Mouse (Mus musculus): Measurements from ENCODE around the gene Tap1. TPM values are rescaled to one million over a fixed set of nuclear protein-coding genes. Genes with fewer than 3 reads are reported as not detected.
"Not testable (repeated sequence)": the region's sequence is repeated elsewhere in the genome, so short reads cannot be mapped to it uniquely, and the experiment has no call there.

Gene Tap1
- total RNA-seq, 2 experiments from 2014 or later = 5.7 to 11.4 TPM

- peak; percentile 94 to 95 for DNase-seq
Measured at GRCm38 (mm10) chr17:34204303-34205010, 17.1 kb downstream of the Tap1 start.

- DNase-seq = peak; percentile 63 to 79
Measured at GRCm38 (mm10) chr17:34205021-34205745, 17.8 kb downstream of the Tap1 start.

- DNase-seq = peak; percentile 48 to 77
Measured at GRCm38 (mm10) chr17:34205746-34206176, 18.4 kb downstream of the Tap1 start.

- no peak for DNase-seq
Measured at GRCm38 (mm10) chr17:34206731-34207130, 19.4 kb downstream of the Tap1 start.

- no peak for DNase-seq
Measured at GRCm38 (mm10) chr17:34207456-34207855, 20.1 kb downstream of the Tap1 start.

- no peak for DNase-seq
Measured at GRCm38 (mm10) chr17:34207866-34208265, 20.5 kb downstream of the Tap1 start.

- no peak for DNase-seq
Measured at GRCm38 (mm10) chr17:34208421-34208820, 21.1 kb downstream of the Tap1 start.

GRCm38 (mm10) chr17:34209680-34210079 lies 22.3 kb downstream of the Tap1 start:
- no peak for DNase-seq

- no peak for DNase-seq
Measured at GRCm38 (mm10) chr17:34210599-34210998, 23.2 kb downstream of the Tap1 start.

- DNase-seq = no peak
Measured at GRCm38 (mm10) chr17:34211746-34212365, 24.5 kb downstream of the Tap1 start.

- no peak for DNase-seq
Measured at GRCm38 (mm10) chr17:34213936-34214335, 26.6 kb downstream of the Tap1 start.

GRCm38 (mm10) chr17:34215176-34215575 lies 27.8 kb downstream of the Tap1 start:
- no peak for DNase-seq

- DNase-seq = no peak
Measured at GRCm38 (mm10) chr17:34217216-34217928, 30.0 kb downstream of the Tap1 start.

- no peak for DNase-seq
Measured at GRCm38 (mm10) chr17:34217986-34218385, 30.6 kb downstream of the Tap1 start.

- DNase-seq = peak; percentile 85 to 93
Measured at GRCm38 (mm10) chr17:34218675-34219074, 31.3 kb downstream of the Tap1 start.

GRCm38 (mm10) chr17:34219096-34219495 lies 31.7 kb downstream of the Tap1 start:
- peak; percentile 58 to 79 for DNase-seq

GRCm38 (mm10) chr17:34219801-34220200 lies 32.4 kb downstream of the Tap1 start:
- DNase-seq = peak in 1 of 2 experiments; percentile 41

GRCm38 (mm10) chr17:34220401-34220800 lies 33.0 kb downstream of the Tap1 start:
- DNase-seq = not testable (repeated sequence)

- DNase-seq = no peak
Measured at GRCm38 (mm10) chr17:34224816-34225215, 37.5 kb downstream of the Tap1 start.

- no peak for DNase-seq
Measured at GRCm38 (mm10) chr17:34225426-34225825, 38.1 kb downstream of the Tap1 start.

- not testable (repeated sequence) for DNase-seq
Measured at GRCm38 (mm10) chr17:34225911-34226310, 38.6 kb downstream of the Tap1 start.

- not testable (repeated sequence) for DNase-seq
Measured at GRCm38 (mm10) chr17:34230971-34231370, 43.6 kb downstream of the Tap1 start.

Measured in heart, adult 18-20 months (tissue).